Mouse (Mus musculus): Measurements from ENCODE around the gene Acacb.

Acacb gene

GRCm38 (mm10) chr5:114175596-114176171 lies 29.3 kb downstream of the Acacb start:
- peak; percentile 99 for DNase-seq (ENCODE audit: low read depth, low spot score)

- peak; percentile 75 for DNase-seq (ENCODE audit: low read depth, low spot score)
Observed at GRCm38 (mm10) chr5:114176548-114177400, 30.4 kb downstream of the Acacb start.

- DNase-seq (ENCODE audit: low read depth, low spot score), result peak; percentile 57
Observed at GRCm38 (mm10) chr5:114177966-114178719, 31.8 kb downstream of the Acacb start.

- DNase-seq (ENCODE audit: low read depth, low spot score), result no peak
Observed at GRCm38 (mm10) chr5:114179541-114179940, 33.2 kb downstream of the Acacb start.

GRCm38 (mm10) chr5:114183493-114183892 lies 37.2 kb downstream of the Acacb start:
- no peak for DNase-seq (ENCODE audit: low read depth, low spot score)

- DNase-seq (ENCODE audit: low read depth, low spot score), result peak; percentile 71
Observed at GRCm38 (mm10) chr5:114187108-114187507, 40.8 kb downstream of the Acacb start.

GRCm38 (mm10) chr5:114188900-114189464 lies 42.6 kb downstream of the Acacb start:
- DNase-seq (ENCODE audit: low read depth, low spot score), result peak; percentile 81

GRCm38 (mm10) chr5:114194161-114194560 lies 47.8 kb downstream of the Acacb start:
- no peak for DNase-seq (ENCODE audit: low read depth, low spot score)

GRCm38 (mm10) chr5:114199116-114199777 lies 52.9 kb downstream of the Acacb start:
- DNase-seq (ENCODE audit: low read depth, low spot score), result no peak

GRCm38 (mm10) chr5:114206158-114206557 lies 59.8 kb downstream of the Acacb start:
- peak; percentile 56 for DNase-seq (ENCODE audit: low read depth, low spot score)

- DNase-seq (ENCODE audit: low read depth, low spot score), result peak; percentile 44
Observed at GRCm38 (mm10) chr5:114213183-114213582, 66.8 kb downstream of the Acacb start.

- DNase-seq (ENCODE audit: low read depth, low spot score), result peak; percentile 81
Observed at GRCm38 (mm10) chr5:114218771-114219170, 72.4 kb downstream of the Acacb start.

- no peak for DNase-seq (ENCODE audit: low read depth, low spot score)
Observed at GRCm38 (mm10) chr5:114226051-114226450, 79.7 kb downstream of the Acacb start.

- DNase-seq (ENCODE audit: low read depth, low spot score), result peak; percentile 58
Observed at GRCm38 (mm10) chr5:114228901-114229300, 82.6 kb downstream of the Acacb start.

GRCm38 (mm10) chr5:114238924-114239323 lies 92.6 kb downstream of the Acacb start:
- peak; percentile 82 for DNase-seq (ENCODE audit: low read depth, low spot score)

- no peak for DNase-seq (ENCODE audit: low read depth, low spot score)
Observed at GRCm38 (mm10) chr5:114239737-114240136, 93.4 kb downstream of the Acacb start.

GRCm38 (mm10) chr5:114246465-114246864 lies 100.1 kb downstream of the Acacb start:
- DNase-seq (ENCODE audit: low read depth, low spot score), result peak; percentile 85

GRCm38 (mm10) chr5:114248174-114248589 lies 101.8 kb downstream of the Acacb start:
- peak; percentile 88 for DNase-seq (ENCODE audit: low read depth, low spot score)

- DNase-seq (ENCODE audit: low read depth, low spot score), result no peak
Observed at GRCm38 (mm10) chr5:114259495-114259894, 113.2 kb downstream of the Acacb start.

- no peak for DNase-seq (ENCODE audit: low read depth, low spot score)
Observed at GRCm38 (mm10) chr5:114261494-114261893, 115.2 kb downstream of the Acacb start.

GRCm38 (mm10) chr5:114264030-114264459 lies 117.7 kb downstream of the Acacb start:
- DNase-seq (ENCODE audit: low read depth, low spot score), result no peak

Data from ZHBTc4 (cell line).